Mouse (Mus musculus) adrenal gland, adult 18-20 months (tissue): ENCODE measurements around the gene Camkmt. TPM values are rescaled to one million over a fixed set of nuclear protein-coding genes. Genes with fewer than 3 reads are reported as not detected.

Experiments used
- DNase-seq, 2 experiments: peaks; one replicate each; pipeline ENCODE4 v3.0.0; 2021 to 2022; ENCODE audit warnings: low spot score in 2 of 2
- total RNA-seq, 2 experiments: library from RNA; stranded (reverse); gene quantifications; 1 replicate in 1 of 2; 2 replicates in 1 of 2; pipeline ENCODE4 v1.2.3; 2021

Gene Camkmt
- total RNA-seq, 2 experiments from 2014 or later: 7.4 to 9.0 TPM

GRCm38 (mm10) chr17:85361006-85361405, 270.7 kb downstream of the Camkmt start:
- DNase-seq: no peak

GRCm38 (mm10) chr17:85367319-85367718, 277.0 kb downstream of the Camkmt start:
- no peak for DNase-seq

DNA sequence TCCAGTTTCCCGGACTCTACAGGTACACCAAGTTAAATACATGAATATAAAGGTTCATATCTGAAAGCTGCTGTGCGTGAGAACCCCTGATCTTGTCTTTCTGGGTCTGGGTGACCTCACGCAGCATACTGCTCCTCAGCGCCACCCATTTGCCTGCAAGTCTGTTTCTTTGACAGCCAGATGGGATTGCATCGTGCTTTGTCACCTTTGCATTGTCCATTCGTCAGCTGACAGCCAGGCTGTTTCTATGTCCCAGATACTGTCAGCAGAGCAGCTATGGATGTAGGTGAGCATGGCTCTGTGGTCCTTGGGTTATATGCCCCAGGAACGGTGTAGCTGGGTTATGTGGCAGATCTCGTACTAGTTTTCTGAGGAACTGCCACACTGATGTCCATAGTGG, 278.4 kb downstream of the Camkmt start:
- no peak for DNase-seq

- no peak for DNase-seq
These were observed 281.7 kb downstream of the Camkmt start for GRCm38 (mm10) chr17:85372076-85372475.

DNA sequence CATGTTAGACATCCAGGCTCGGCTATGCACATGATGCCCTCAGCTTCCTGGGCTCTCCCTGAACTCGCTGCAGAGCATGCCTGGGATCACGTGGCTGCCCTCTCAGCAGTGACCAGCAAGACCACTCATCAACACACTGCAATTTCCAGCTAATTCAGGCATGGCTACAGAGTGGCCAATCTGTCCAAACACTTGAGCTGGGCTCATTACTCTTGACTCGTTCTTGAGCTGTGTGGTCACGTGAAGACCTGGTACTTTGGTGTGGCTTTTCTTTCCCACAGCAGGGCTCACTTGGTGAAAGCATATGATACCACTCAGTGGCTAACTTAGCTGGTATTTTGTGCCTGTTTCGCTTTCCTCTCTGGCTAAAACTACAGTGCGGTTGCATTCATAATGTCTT, 282.2 kb downstream of the Camkmt start:
- DNase-seq: no peak

DNA sequence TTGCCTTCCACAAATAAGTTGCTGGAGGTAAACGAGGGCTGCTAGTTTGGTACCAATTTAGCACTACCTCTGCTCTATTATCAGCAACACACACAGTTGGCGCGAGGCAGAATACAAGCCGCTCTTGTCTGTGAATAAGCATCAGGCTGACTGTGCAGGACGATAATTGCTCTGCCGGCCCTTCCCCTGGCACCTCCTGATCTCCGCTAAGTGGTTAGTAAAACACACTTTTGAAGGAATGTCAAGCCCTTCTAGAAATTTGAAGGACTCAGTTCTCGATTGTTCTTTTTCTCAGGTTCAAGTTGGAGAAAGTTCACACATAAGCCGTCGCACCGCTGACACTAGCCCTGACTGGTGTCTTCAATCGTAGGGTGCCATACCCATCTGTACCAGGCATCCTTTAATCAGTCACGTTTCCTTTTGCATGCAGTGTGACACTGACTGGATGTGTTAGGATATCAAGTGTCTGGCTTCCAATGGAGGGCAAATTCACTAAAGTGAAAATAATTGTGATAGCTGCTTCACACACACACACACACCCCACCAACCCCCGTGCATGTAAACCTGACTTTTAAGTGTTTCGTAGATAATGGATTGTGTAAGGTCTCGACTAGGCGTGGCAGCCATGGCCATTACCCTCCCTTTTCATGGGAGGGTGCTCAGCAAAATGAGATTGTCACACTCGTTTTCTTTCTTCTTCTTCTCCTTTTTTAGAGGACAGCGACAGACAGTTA, 283.9 kb downstream of the Camkmt start:
- DNase-seq: no peak

- no peak for DNase-seq
These were observed 284.5 kb downstream of the Camkmt start for GRCm38 (mm10) chr17:85374834-85375176.

- DNase-seq: no peak
These were observed 285.2 kb downstream of the Camkmt start for GRCm38 (mm10) chr17:85375523-85375922.

- DNase-seq: no peak
These were observed 287.1 kb downstream of the Camkmt start for GRCm38 (mm10) chr17:85377496-85377895.

DNA sequence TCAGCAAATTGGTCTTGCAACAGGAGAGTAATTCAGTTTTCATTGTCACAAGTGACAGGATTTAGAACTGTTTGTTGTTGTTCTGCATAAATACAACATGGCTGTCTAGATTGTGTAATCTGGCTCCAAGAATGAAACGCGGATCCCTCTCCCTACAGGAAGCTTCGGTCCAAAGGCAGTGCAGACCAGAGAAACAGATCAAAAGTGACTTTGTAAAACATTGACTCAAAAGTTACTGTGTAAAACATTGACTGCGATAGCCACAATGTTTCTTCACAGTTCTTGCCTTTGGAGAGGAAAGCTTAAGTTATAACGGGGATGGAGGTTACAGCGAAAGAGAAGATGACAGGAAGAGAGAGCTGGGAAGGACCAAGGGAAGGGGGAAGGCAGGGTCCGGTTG, 288.7 kb downstream of the Camkmt start:
- no peak for DNase-seq

GRCm38 (mm10) chr17:85381578-85382223, 291.3 kb downstream of the Camkmt start:
- no peak for DNase-seq

DNA sequence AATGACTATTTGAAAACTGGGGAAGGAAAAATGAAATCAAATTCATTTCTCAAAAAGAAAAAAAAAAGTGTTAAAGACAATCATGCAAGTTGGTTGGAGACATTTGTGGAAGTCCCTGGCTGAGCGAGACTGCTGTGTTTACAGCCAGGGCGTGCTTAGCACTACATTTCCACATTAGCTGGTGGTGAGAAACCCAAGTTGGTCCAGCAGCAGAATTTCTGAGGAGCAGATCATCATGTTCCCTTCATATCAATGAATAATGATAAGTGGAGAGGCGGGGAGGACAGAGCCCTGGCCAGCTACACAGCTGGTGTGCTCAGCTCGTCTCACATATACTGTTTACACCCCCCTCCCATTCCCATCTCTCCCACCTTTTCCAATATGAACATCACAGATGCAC, 292.0 kb downstream of the Camkmt start:
- DNase-seq: no peak

DNA sequence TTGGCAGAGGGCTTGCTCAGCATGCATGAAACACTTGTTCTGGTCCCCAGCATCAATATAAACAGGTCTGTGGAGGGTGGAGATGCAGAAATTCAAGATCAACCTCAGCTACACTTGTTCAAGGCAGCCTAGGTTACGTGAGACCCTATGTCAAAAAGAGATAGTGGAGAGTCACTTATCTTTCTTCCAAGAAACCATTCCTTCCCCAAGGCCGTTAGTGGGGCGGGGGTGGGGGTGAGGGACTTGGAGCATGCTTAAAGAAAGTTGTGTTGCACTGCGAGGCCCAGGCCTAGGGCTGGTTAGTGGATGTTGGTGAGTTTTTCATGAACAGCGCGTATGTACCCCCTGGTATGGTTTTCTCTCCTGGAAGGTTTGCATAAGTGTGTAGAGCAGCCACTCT, 292.6 kb downstream of the Camkmt start:
- DNase-seq: no peak

DNA sequence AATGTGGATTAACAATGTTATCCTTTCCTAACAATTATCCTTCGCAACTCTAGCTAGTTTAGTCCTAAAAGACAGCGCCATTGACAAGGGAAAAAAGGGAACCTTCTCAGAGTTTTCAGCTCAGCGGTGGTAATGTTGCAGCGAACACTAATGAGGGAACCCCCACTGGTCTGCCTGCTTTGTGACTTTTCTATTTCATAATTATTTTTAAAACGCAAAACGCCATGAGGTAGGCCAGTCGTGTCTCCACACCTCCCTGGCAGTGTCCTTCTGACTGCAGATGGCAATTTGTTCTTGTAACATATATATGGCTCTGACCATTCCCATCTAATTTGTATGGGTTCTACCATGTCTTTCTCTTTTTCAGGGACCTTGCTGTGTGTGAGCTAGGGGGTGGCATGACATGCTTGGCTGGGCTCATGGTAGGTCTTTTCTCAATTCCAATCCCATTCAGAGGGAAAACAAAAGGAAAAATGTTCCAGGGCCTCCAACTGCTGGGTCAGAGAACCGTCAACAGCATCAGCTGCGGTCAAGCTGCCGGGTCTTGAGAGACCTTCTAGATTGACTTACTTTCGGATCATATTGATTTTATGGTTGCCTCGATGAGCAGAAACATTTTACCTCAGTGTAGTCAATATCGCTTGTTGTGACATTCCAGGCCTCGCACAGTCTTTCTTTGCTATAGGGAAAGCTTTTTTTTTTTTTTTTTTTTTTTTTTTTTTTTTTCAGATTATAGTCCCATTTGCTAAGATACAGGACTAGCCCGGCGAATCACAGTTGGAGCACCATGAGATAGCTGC, 302.9 kb downstream of the Camkmt start:
- no peak for DNase-seq

GRCm38 (mm10) chr17:85393891-85394321, 303.6 kb downstream of the Camkmt start:
- DNase-seq: no peak

GRCm38 (mm10) chr17:85395502-85395901, 305.1 kb downstream of the Camkmt start:
- DNase-seq: no peak

DNA sequence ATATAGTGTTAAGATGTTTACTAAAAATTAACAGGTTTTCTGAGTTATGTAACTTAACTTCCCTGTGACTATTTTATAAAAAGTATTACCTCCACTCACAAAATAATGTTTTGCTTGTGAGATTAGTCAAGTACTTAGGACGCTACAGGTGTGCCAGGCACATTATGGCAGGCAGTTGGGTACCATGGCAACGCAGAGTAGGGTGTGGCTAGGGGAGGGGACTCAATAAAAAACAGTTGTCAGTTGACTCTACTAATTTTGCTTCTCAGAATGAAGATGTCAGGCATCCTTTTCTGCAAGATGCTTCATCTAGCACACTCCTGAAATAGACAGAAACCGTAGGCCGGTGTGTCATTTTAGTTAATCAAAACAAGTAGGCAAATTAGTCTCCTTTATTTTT, 310.4 kb downstream of the Camkmt start:
- DNase-seq: no peak

DNA sequence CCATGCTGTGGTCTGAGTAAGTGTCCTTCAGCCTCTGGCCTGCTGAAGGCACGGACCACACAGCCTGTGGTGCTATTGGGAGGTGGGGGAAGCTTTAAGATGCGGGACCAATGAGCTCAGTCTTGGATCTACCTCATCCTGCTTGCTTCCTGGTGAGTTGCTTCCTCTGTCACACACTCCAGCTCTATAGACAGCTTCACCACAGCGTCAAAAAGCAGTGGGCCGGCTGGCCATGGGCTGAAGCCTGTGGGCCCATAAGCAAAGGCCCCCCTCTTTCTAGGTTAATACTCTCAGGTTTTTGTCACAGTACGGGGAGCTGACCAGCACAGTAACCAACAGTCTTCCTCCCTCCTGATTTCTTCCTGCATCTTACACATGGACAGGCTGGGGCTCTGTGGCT, 314.8 kb downstream of the Camkmt start:
- no peak for DNase-seq

DNA sequence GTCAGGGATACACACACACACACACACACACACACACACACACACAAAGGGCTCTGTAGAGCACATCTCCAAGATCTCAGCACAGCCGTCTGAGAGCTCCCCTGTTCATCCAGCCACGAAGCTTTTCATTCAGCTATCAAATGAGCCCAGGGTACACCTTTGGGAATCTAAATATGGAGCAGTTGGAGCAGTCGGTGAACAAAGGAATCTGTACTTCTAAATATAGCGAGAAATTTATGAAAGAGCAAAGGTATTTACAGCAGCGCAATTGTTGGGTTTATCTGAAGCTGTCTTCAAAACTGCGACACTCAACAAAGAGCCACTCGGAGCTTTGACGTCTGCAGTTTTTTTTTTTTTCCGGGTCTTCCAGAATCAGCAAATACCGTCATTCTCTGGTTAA, 315.8 kb downstream of the Camkmt start:
- no peak for DNase-seq

DNA sequence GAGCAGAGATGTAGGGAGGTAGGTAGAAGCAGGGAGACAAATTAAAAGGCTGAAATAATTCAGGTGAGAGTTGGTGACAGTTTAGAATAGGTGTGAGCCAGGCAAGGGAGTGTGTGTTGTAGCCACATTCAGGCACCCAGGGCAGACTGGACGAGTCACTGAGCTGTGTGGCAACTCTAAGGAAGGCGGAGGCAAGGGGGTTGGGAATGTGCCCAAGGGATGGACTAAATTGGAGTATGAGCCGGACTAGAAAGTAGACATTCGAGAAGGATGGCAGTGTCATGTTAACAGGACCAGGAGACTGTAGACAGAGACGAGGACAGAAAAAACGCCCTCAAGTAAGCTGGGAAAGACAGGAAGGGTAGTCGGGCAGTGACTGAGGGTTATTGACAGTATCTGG, 338.5 kb downstream of the Camkmt start:
- DNase-seq: no peak

DNA sequence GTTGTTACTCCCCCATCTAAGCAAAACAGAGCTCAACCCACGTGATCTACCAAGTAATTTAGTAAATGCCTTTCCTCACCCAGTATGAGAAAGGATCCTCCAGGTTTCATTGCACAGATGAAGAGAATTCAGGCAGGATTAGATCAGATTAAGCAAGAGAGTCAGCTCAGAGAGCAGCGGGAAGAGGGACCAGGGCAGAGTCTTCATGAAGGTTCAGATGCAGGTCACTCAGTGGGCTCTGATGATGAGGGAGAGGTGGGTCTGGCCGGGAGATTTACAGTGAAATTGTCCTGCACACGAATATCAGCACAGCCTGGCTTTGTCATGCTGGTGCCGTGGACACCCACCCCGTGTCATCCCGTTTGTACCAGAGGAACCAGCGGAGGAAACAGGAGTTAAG, 342.6 kb downstream of the Camkmt start:
- no peak for DNase-seq

DNA sequence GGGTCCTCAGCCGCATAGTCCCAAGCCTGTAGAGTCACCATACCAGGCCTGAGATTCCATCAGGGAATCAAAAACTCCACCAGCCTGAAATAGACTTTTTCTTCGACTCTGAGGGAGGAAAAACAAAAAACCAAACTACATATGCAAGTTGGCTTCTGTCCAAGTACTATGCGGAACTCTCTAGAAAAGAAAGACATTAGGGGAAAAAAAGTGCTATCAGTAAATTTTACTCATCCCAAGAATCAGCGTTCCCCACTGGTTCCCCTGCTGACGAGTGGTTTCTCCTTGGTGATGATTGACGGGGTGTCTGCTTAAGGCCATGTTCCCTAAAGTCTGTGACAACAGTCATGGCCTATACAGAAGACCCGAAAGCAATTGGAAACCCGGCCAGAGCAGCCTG, 352.7 kb downstream of the Camkmt start:
- DNase-seq: no peak
